Mouse (Mus musculus): Measurements from ENCODE around the gene Elf2.
"Not testable (repeated sequence)": the region's sequence is repeated elsewhere in the genome, so short reads cannot be mapped to it uniquely, and the experiment has no call there.

Gene Elf2

GRCm38 (mm10) chr3:51216351-51216750 is 124.1 kb downstream of the Elf2 start:
- DNase-seq (ENCODE audit: low spot score in 2 of 2), result not testable (repeated sequence)

- no peak for DNase-seq (ENCODE audit: low spot score in 2 of 2)
Observed at GRCm38 (mm10) chr3:51215681-51216080, 124.8 kb downstream of the Elf2 start.

- no peak for DNase-seq (ENCODE audit: low spot score in 2 of 2)
Observed at GRCm38 (mm10) chr3:51213111-51213510, 127.4 kb downstream of the Elf2 start.

- DNase-seq (ENCODE audit: low spot score in 2 of 2), result no peak
Observed at GRCm38 (mm10) chr3:51210485-51210884, 130.0 kb downstream of the Elf2 start.

- no peak for DNase-seq (ENCODE audit: low spot score in 2 of 2)
Observed at GRCm38 (mm10) chr3:51209503-51210314, 130.8 kb downstream of the Elf2 start.

GRCm38 (mm10) chr3:51208633-51209032 is 131.8 kb downstream of the Elf2 start:
- no peak for DNase-seq (ENCODE audit: low spot score in 2 of 2)

GRCm38 (mm10) chr3:51206521-51206920 is 133.9 kb downstream of the Elf2 start:
- no peak for DNase-seq (ENCODE audit: low spot score in 2 of 2)

GRCm38 (mm10) chr3:51204897-51205296 is 135.6 kb downstream of the Elf2 start:
- DNase-seq (ENCODE audit: low spot score in 2 of 2), result no peak

GRCm38 (mm10) chr3:51204441-51204840 is 136.0 kb downstream of the Elf2 start:
- DNase-seq (ENCODE audit: low spot score in 2 of 2), result no peak

GRCm38 (mm10) chr3:51203906-51204305 is 136.6 kb downstream of the Elf2 start:
- no peak for DNase-seq (ENCODE audit: low spot score in 2 of 2)
